Mouse (Mus musculus) lung, postnatal 36 days (tissue): ENCODE data around the gene Kif23.

ENCODE experiments used
- DNase-seq: peaks from one replicate; pipeline ENCODE4 v3.0.0; 2022; ENCODE audit warnings: mixed read lengths

Kif23 gene

DNA sequence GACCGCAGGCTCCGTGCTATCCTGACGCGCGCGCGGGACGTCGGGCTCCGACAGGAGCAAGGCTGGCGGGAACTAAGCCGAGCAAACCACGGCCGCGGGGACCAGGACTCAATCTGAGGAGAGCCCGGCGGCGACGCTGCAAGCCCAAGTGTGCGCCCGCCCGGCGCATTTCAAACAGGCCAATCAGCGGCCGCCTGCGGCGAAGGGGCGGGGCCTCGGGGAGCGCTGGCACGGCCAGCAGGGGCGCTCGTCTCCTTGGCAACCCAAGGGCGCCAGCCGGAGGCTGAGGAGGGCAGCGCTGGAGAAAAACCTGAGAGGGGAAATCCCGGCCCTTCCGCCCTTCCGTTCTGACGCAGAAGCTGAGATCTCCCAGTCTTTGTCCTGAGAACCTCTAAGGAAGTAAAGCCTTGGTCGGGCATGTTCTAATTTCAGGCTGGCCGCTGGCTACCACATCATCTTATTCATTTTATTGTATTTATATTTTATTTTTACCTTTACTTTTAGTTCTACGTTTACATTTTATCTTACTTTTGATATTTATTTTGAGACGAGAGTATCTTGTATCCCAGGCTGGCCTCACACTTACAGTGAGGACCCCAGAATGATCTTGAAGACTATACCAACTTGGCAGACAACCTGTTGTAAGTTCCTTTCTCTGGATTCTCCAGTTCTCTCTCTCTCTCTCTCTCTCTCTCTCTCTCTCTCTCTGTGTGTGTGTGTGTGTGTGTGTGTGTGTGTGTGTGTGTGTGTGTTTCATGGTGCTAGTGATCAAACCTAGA is at the start of gene Kif23:
Kif23 (minus strand) TSS at position 152 of the 779 bp plus-strand sequence.
- DNase-seq, result peak; percentile 97

DNA sequence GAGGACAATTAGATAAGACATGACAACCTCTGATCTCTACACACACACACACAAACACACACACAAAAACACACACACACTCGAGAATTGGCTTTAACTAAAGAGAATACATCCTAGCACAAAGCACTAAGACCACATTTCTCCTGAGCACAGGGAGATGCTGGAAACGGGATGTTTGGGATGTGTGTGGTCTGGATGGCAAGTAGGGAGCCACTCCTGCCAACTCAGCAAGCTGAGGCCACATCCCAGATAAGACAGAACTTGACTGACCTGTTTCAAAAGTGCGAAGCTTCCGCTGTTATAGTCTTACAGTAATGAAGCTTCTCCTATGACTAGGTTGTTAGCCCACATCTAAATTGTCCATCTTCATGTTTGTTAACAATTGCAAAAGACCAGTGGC is 44.6 kb upstream of the Kif23 start:
- no peak for DNase-seq

- no peak for DNase-seq
These were observed 44.2 kb upstream of the Kif23 start for GRCm38 (mm10) chr9:61990738-61991137.

- DNase-seq, result no peak
These were observed 39.5 kb upstream of the Kif23 start for GRCm38 (mm10) chr9:61986055-61986454.

- peak; percentile 86 for DNase-seq
These were observed 38.7 kb upstream of the Kif23 start for GRCm38 (mm10) chr9:61985183-61985863.

GRCm38 (mm10) chr9:61982940-61983620 is 36.5 kb upstream of the Kif23 start:
- peak; percentile 59 for DNase-seq

DNA sequence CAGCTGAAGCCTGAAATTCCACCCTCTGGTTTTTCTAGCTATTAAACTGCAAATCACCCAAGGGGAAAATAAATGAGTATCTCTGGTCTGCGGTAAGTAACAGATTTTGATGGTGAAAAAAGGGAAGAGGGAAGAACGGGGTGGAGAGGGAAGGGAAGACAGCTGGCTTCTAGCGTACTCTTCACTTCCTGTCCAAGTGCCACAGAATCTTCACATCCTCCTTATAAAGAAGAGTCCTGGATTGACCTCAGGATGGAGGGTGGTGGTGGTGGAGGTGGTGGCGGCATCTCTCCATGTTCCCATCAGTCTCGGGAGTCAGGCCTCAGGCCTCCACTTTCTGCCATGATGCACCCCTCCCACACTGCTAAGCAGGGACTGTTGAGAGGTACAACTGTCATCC is 35.3 kb upstream of the Kif23 start:
- DNase-seq, result no peak

DNA sequence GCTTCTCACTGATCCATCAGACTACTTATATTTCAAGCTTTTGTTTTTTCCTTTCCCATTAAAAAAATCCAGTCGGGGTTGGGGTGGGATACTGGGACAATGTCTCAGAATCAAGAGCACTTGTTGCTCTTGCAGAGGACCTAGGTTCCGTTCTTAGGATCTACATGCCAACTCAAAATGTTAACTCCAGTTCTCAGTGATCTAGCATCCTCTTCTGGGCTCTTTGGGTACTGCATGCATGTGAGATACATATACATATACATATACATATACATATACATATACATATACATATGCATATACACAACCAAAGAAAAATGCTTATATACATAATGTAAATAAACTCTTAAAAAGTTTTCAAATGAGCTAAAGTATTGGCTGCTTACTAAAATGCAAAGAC is 33.4 kb upstream of the Kif23 start:
- peak; percentile 37 for DNase-seq

- DNase-seq, result peak; percentile 46
These were observed 30.8 kb upstream of the Kif23 start for GRCm38 (mm10) chr9:61977258-61977945.

DNA sequence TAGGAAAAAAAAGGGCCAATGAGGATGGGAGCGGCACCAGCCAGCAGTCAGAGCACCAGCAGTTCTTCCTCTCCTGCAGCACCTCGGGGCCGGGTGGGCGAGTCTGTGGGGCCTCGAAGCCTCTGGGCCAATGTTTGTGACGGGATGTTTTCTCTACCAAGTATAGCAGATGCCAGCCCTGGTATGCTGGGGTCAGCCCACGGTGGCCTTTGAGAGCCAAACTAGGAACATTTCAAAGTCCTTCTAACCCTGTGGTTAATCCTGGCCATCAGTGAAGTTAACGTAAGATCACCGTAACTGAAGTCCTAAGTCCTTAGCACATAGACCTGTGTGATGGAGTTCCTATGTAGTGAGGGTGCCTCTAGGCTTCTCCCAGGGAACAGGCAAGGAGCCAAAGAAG is 25.5 kb upstream of the Kif23 start:
- no peak for DNase-seq

- DNase-seq, result no peak
These were observed 24.5 kb upstream of the Kif23 start for GRCm38 (mm10) chr9:61971045-61971444.

- DNase-seq, result peak; percentile 27
These were observed 20.8 kb upstream of the Kif23 start for GRCm38 (mm10) chr9:61967357-61967756.

DNA sequence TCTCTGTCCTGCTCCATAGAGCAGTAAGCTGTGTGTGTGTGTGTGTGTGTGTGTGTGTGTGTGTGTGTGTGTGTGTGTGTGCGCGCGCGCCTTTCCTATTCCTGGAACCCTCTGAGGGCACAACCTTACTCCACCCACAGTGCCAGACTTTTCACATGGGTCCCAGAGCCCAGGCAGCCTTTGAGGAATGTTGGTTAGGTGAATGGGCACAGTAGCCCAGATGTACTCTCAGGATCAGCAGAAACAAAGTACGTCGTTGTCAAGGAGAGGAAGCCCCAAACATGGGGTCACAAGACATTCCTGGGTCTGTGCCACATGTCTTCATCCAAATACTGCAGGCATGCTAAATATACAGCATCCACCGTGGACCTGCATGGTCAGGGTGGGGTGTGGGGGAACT is 19.4 kb upstream of the Kif23 start:
- no peak for DNase-seq

DNA sequence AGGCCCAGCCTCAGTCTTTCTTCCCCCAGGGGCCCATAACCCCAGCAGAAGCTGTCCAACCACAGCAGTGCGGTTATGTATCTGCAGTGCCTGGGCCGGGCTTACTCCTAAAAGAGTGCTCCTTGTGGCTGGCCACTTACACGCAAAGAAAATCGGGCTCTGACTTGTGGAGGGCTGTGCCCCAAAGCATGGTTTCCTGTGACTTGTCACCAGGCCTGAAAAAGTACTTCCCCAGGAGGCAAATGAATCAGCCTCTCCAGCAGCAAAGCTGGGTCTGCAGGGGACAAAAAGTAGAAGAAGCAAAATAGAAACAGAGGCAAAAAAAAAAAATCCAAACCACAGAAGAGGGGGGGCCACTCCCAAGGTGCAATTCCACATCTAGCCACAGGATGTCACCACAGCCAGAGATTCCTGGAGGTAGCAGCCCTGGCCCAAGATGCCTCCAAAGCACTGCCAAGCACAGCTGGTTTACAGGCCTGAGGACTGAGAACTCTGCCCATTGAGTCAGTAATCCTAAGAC is 18.9 kb upstream of the Kif23 start:
- DNase-seq, result peak; percentile 87

DNA sequence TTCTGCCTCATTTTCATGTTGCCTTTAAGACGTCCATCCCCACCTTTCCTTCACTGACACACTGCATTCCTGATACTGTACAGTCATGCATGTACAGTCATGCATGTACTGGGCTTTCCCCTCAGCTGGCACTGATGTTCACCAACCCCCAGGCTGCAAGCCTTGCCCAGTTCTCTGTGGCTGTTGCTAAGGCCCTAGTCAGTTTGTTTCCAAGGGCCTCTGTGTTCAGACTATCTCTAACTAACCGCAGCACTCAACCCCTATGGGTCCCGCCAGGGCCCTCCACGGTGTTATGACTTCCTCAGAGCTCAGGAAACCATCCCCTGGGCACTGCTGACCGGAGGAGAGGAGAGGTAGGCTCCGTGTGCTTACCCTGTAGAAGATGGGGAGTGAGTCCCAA is 16.8 kb upstream of the Kif23 start:
- DNase-seq, result no peak

DNA sequence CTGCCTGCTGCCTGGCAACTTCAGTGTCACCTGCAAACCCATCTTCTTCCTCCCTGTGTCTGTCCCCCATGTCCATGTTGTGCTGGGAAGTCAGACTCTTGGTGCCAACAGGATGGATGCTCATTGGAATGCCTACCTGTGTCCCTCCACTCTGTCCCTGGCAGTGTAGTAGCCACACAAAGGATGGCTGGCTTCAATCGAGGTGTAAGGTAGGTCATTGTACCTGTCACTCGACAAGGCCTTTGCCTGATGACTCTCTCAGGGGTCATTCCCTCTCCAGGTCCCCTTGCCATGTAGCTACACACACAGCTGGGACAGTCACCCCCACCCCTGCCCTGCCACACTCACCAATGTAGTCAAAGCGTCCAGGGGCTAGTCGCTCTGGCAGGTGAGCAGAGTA is 14.6 kb upstream of the Kif23 start:
- no peak for DNase-seq

GRCm38 (mm10) chr9:61960753-61961152 is 14.2 kb upstream of the Kif23 start:
- peak; percentile 86 for DNase-seq

- DNase-seq, result peak; percentile 71
These were observed 13.5 kb upstream of the Kif23 start for GRCm38 (mm10) chr9:61959921-61960569.

DNA sequence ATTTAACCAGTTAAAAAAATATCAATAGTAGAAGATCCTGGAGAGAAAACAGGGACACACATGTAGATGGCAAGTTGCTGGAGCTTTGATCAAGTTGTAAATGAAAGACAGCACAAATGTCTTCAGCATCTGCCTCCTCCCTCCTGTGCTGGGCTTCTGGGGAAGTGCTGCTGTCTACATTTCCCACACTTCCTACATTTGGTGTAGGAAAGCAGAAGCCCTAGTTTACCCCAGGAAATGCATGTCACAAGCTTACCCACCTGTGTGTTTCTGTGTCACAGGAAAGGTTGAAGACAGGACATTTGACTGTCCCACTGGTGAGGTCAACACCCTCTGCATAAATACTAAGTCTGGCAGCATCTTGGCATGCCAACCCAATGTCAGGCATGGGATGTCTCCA is 8.1 kb upstream of the Kif23 start:
- peak; percentile 21 for DNase-seq

- no peak for DNase-seq
These were observed 5.7 kb upstream of the Kif23 start for GRCm38 (mm10) chr9:61952241-61952640.

GRCm38 (mm10) chr9:61947402-61948346 is 1.1 kb upstream of the Kif23 start:
- DNase-seq, result peak; percentile 84
